Mouse (Mus musculus) ES-E14 (cell line): ENCODE measurements around the gene Dclk1. TPM values are rescaled to one million over a fixed set of nuclear protein-coding genes. Genes with fewer than 3 reads are reported as not detected.

Source experiments
- DNase-seq: peaks from one replicate; pipeline ENCODE4 v3.0.0-alpha.2; 2013; ENCODE audit warnings: low read depth, low spot score
- H3K27ac ChIP-seq: 2 replicates; pipeline ENCODE4 v1.5.1; 2012; ENCODE audit warnings: low read depth, mild to moderate bottlenecking, low read length, moderate library complexity, mixed read lengths; ENCODE audit not compliant: poor library complexity, insufficient read depth, severe bottlenecking
- H3K36me3 ChIP-seq: 2 replicates; pipeline ENCODE4 v1.6.1; 2012; ENCODE audit warnings: mild to moderate bottlenecking, low read length, moderate library complexity, mixed read lengths; ENCODE audit not compliant: control insufficient read depth, poor library complexity, insufficient read depth, severe bottlenecking
- H3K4me1 ChIP-seq, 2 experiments: fragments of 150-350 bp in 1 of 2; sonication (generic) in 1 of 2; 2 replicates each; pipeline ENCODE4 v1.6.1; 2012; ENCODE audit warnings: low read length in 2 of 2, mild to moderate bottlenecking in 1 of 2, mixed read lengths in 1 of 2; ENCODE audit not compliant: control insufficient read depth in 2 of 2, insufficient read depth in 2 of 2, poor library complexity in 1 of 2
- H3K4me3 ChIP-seq, 2 experiments: fragments of 150-350 bp in 1 of 2; sonication (generic) in 1 of 2; 2 replicates each; pipeline ENCODE4 v1.5.1; 2012; ENCODE audit warnings: low read length in 2 of 2, low read depth in 1 of 2, mild to moderate bottlenecking in 1 of 2, mixed read lengths in 1 of 2; ENCODE audit not compliant: insufficient read depth in 1 of 2, poor library complexity in 1 of 2, severe bottlenecking in 1 of 2
- H3K9ac ChIP-seq: 2 replicates; pipeline ENCODE4 v1.6.1; 2012; ENCODE audit warnings: low read depth, mild to moderate bottlenecking, low read length, mixed read lengths; ENCODE audit not compliant: poor library complexity, insufficient read depth, severe bottlenecking
- H3K9me3 ChIP-seq: fragments of 150-350 bp; sonication (generic); 2 replicates; pipeline ENCODE4 v1.6.1; 2012; ENCODE audit warnings: low read depth, mild to moderate bottlenecking, low read length; ENCODE audit not compliant: control insufficient read depth, insufficient read depth
- CHD2 ChIP-seq: IDR thresholded peaks from 2 replicates; pipeline ENCODE4 v1.6.1; 2014; ENCODE audit warnings: mild to moderate bottlenecking, low read depth, low read length, inconsistent platforms
- HCFC1 ChIP-seq: IDR thresholded peaks from 2 replicates; pipeline ENCODE4 v1.6.1; 2012; ENCODE audit warnings: low read length, inconsistent platforms, borderline replicate concordance; ENCODE audit not compliant: insufficient read depth
- MAFK ChIP-seq: IDR thresholded peaks from 2 replicates; pipeline ENCODE4 v1.6.1; 2014; ENCODE audit warnings: mild to moderate bottlenecking, low read depth, low read length, inconsistent platforms; ENCODE audit not compliant: insufficient read depth
- ZC3H11A ChIP-seq: IDR thresholded peaks from 2 replicates; pipeline ENCODE4 v1.6.1; 2012; ENCODE audit warnings: low read depth, mild to moderate bottlenecking, inconsistent platforms, low read length, borderline replicate concordance
- ZNF384 ChIP-seq: IDR thresholded peaks from 2 replicates; pipeline ENCODE4 v1.6.1; 2012; ENCODE audit warnings: low read depth, low read length, inconsistent platforms
- in situ Hi-C, 2 experiments: fragments of 600-800 bp; cut with MboI; formaldehyde crosslinking; loops; one replicate each; pipeline ENCODE4 v1.15.1; 2025; ENCODE audit warnings: low sequenced_read_pairs in 2 of 2, inconsistent platforms in 1 of 2; ENCODE audit not compliant: unreplicated experiment in 2 of 2
- total RNA-seq: library from RNA; depleted of rRNA; stranded (reverse); fragments of 300-350 nt; gene quantifications from 2 replicates; pipeline ENCODE4 v1.2.3, GENCODE M21; 2012

The Dclk1 gene
- total RNA-seq, 1 experiment = 1.7 TPM

- Histone ChIP-seq H3K9me3 (no peaks in the 10 kb centered on the region), H3K4me3 (no peak overlapping the region), H3K9ac (no peak overlapping the region), H3K36me3 (no peaks in the 10 kb centered on the region), H3K27ac (no peak overlapping the region), H3K4me1 (no peaks in the 10 kb centered on the region)
- in situ Hi-C loops = no loop called here
- TF ChIP-seq ZC3H11A (no peak), HCFC1 (no peak), MAFK (no peak), CHD2 (no peak), ZNF384 (no peak)
- DNase-seq = no peak
Measured at GRCm38 (mm10) chr3:55443725-55444124, 201.6 kb downstream of the Dclk1 start.

GRCm38 (mm10) chr3:55446681-55447080, 204.5 kb downstream of the Dclk1 start:
- Histone ChIP-seq H3K4me1 (no peaks in the 10 kb centered on the region), H3K36me3 (no peaks in the 10 kb centered on the region), H3K9ac (no peak overlapping the region), H3K27ac (no peak overlapping the region), H3K9me3 (no peaks in the 10 kb centered on the region), H3K4me3 (no peak overlapping the region)
- DNase-seq = no peak
- in situ Hi-C loops = no loop called here
- no peak for TF ChIP-seq ZNF384
- TF ChIP-seq HCFC1 = no peak
- TF ChIP-seq ZC3H11A = no peak
- TF ChIP-seq CHD2 = no peak
- TF ChIP-seq MAFK = no peak

DNA sequence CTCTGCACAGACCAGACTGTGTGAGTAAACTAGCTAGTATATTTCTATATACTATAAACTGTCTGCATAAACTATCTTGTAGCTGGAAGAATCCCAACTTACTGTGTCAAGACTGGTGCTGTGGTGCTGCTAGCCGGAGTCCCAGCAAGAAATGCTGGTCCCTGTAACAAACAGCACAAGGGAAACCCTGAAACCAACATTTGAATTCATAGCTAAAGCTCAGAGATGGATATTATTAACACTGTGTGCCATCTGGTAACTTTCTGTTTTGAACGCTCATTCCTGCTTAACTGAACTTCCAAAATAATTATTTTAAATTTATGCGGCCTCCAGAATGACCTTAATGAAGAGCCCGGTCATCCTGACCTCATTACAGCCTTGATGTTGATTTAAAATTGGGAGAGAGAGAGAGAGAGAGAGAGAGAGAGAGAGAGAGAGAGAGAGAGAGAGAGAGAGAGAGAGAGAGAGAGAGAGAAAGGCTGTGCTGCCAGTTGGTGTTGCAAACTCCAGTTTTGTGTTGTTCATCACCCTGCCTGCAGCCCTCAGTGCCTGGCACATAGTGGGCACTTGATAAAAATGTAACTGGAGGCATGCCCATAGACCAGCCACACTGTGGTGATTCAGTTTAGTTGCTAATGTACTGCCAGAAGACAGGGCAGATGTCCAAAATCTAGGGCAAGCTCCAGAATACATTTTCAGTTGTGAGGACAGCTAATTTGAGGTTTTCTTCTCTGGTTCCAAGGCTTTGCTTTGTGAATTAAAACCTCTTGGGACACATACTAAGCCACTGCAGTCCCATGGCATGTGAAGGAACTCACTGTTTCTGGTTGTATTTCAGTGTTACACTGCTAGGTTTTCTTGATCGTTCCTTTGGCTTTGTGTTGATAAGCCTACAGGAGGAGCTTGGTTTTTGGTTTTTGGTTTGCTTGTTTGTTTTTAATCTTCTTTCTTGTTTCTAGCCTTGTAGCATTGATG, 205.6 kb downstream of the Dclk1 start:
- Histone ChIP-seq H3K9ac (no peak overlapping the region), H3K36me3 (no peaks in the 10 kb centered on the region), H3K4me3 (no peak overlapping the region), H3K4me1 (no peaks in the 10 kb centered on the region), H3K27ac (no peak overlapping the region), H3K9me3 (no peaks in the 10 kb centered on the region)
- in situ Hi-C loops = no loop called here
- TF ChIP-seq CHD2 = no peak
- TF ChIP-seq HCFC1 = no peak
- TF ChIP-seq ZNF384 = no peak
- TF ChIP-seq MAFK = no peak
- TF ChIP-seq ZC3H11A = no peak
- DNase-seq = no peak

DNA sequence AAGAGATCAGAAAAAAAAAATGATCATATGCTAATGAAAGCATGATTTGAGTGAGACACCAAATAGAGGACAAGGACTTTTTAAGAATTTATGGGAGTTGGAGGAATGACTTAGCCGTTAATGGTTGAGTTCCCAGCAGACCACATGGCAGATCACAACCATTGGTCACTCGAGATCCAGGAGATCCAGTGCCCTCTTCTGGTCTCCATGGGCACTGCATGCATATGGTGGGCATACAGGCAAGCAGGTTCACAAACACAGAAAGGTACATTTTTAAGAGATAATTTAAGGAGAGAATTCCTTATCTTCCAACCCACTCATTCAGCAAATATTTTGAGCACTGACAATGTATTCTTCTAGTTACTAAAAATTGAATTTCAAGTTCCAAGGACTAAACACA, 207.0 kb downstream of the Dclk1 start:
- no peaks in the 10 kb centered on the region for H3K9me3 ChIP-seq
- no peak overlapping the region for H3K9ac ChIP-seq
- no peak for TF ChIP-seq MAFK
- TF ChIP-seq CHD2 = no peak
- TF ChIP-seq ZNF384 = no peak
- no peak for TF ChIP-seq ZC3H11A
- TF ChIP-seq HCFC1 = no peak
- no peaks in the 10 kb centered on the region for H3K4me1 ChIP-seq
- H3K27ac ChIP-seq = no peak overlapping the region
- in situ Hi-C loops = no loop called here
- H3K36me3 ChIP-seq = no peaks in the 10 kb centered on the region
- no peak for DNase-seq
- no peak overlapping the region for H3K4me3 ChIP-seq
